Mouse (Mus musculus): ENCODE data around the gene Jmjd1c.

Jmjd1c gene

GRCm38 (mm10) chr10:67250846-67251245 is 154.9 kb downstream of the Jmjd1c start:
- in situ Hi-C loops (cut with MboI; ENCODE audit: low pct_unique_long_range_greater_than_20kb in 1 of 2, low sequenced_read_pairs in 2 of 2, unreplicated experiment in 1 of 2) = no loop called here

- in situ Hi-C loops (cut with MboI; ENCODE audit: low pct_unique_long_range_greater_than_20kb in 1 of 2, low sequenced_read_pairs in 2 of 2, unreplicated experiment in 1 of 2) = no loop called here
These were observed 156.4 kb downstream of the Jmjd1c start for GRCm38 (mm10) chr10:67252353-67252752.

GRCm38 (mm10) chr10:67253115-67253514 is 157.2 kb downstream of the Jmjd1c start:
- in situ Hi-C loops (cut with MboI; ENCODE audit: low pct_unique_long_range_greater_than_20kb in 1 of 2, low sequenced_read_pairs in 2 of 2, unreplicated experiment in 1 of 2) = no loop called here

GRCm38 (mm10) chr10:67264852-67265251 is 168.9 kb downstream of the Jmjd1c start:
- in situ Hi-C loops (cut with MboI; ENCODE audit: low pct_unique_long_range_greater_than_20kb in 1 of 2, low sequenced_read_pairs in 2 of 2, unreplicated experiment in 1 of 2) = no loop called here

- in situ Hi-C loops (cut with MboI; ENCODE audit: low pct_unique_long_range_greater_than_20kb in 1 of 2, low sequenced_read_pairs in 2 of 2, unreplicated experiment in 1 of 2) = no loop called here
These were observed 180.0 kb downstream of the Jmjd1c start for GRCm38 (mm10) chr10:67275916-67276315.

- in situ Hi-C loops (cut with MboI; ENCODE audit: low pct_unique_long_range_greater_than_20kb in 1 of 2, low sequenced_read_pairs in 2 of 2, unreplicated experiment in 1 of 2) = no loop called here
These were observed 185.9 kb downstream of the Jmjd1c start for GRCm38 (mm10) chr10:67281852-67282251.

- in situ Hi-C loops (cut with MboI; ENCODE audit: low pct_unique_long_range_greater_than_20kb in 1 of 2, low sequenced_read_pairs in 2 of 2, unreplicated experiment in 1 of 2) = no loop called here
These were observed 186.6 kb downstream of the Jmjd1c start for GRCm38 (mm10) chr10:67282531-67282930.

- in situ Hi-C loops (cut with MboI; ENCODE audit: low pct_unique_long_range_greater_than_20kb in 1 of 2, low sequenced_read_pairs in 2 of 2, unreplicated experiment in 1 of 2) = no loop called here
These were observed 187.6 kb downstream of the Jmjd1c start for GRCm38 (mm10) chr10:67283516-67283915.

GRCm38 (mm10) chr10:67284311-67284710 is 188.4 kb downstream of the Jmjd1c start:
- in situ Hi-C loops (cut with MboI; ENCODE audit: low pct_unique_long_range_greater_than_20kb in 1 of 2, low sequenced_read_pairs in 2 of 2, unreplicated experiment in 1 of 2) = no loop called here

- in situ Hi-C loops (cut with MboI; ENCODE audit: low pct_unique_long_range_greater_than_20kb in 1 of 2, low sequenced_read_pairs in 2 of 2, unreplicated experiment in 1 of 2) = no loop called here
These were observed 188.8 kb downstream of the Jmjd1c start for GRCm38 (mm10) chr10:67284761-67285175.

- in situ Hi-C loops (cut with MboI; ENCODE audit: low pct_unique_long_range_greater_than_20kb in 1 of 2, low sequenced_read_pairs in 2 of 2, unreplicated experiment in 1 of 2) = no loop called here
These were observed 189.4 kb downstream of the Jmjd1c start, which contains the start of gene Nrbf2 for GRCm38 (mm10) chr10:67285176-67285814. Gene Nrbf2, minus strand, starts transcription at chr10:67285305.

- in situ Hi-C loops (cut with MboI; ENCODE audit: low pct_unique_long_range_greater_than_20kb in 1 of 2, low sequenced_read_pairs in 2 of 2, unreplicated experiment in 1 of 2) = no loop called here
These were observed 192.0 kb downstream of the Jmjd1c start for GRCm38 (mm10) chr10:67287877-67288276.

- in situ Hi-C loops (cut with MboI; ENCODE audit: low pct_unique_long_range_greater_than_20kb in 1 of 2, low sequenced_read_pairs in 2 of 2, unreplicated experiment in 1 of 2) = no loop called here
These were observed 194.7 kb downstream of the Jmjd1c start for GRCm38 (mm10) chr10:67290622-67291021.

- in situ Hi-C loops (cut with MboI; ENCODE audit: low pct_unique_long_range_greater_than_20kb in 1 of 2, low sequenced_read_pairs in 2 of 2, unreplicated experiment in 1 of 2) = no loop called here
These were observed 195.2 kb downstream of the Jmjd1c start for GRCm38 (mm10) chr10:67291087-67291486.

- in situ Hi-C loops (cut with MboI; ENCODE audit: low pct_unique_long_range_greater_than_20kb in 1 of 2, low sequenced_read_pairs in 2 of 2, unreplicated experiment in 1 of 2) = no loop called here
These were observed 199.4 kb downstream of the Jmjd1c start for GRCm38 (mm10) chr10:67295331-67295730.

GRCm38 (mm10) chr10:67295938-67296466 is 200.1 kb downstream of the Jmjd1c start:
- in situ Hi-C loops (cut with MboI; ENCODE audit: low pct_unique_long_range_greater_than_20kb in 1 of 2, low sequenced_read_pairs in 2 of 2, unreplicated experiment in 1 of 2) = no loop called here

GRCm38 (mm10) chr10:67296482-67297152 is 200.7 kb downstream of the Jmjd1c start:
- in situ Hi-C loops (cut with MboI; ENCODE audit: low pct_unique_long_range_greater_than_20kb in 1 of 2, low sequenced_read_pairs in 2 of 2, unreplicated experiment in 1 of 2) = no loop called here

GRCm38 (mm10) chr10:67297175-67297855 is 201.4 kb downstream of the Jmjd1c start:
- in situ Hi-C loops (cut with MboI; ENCODE audit: low pct_unique_long_range_greater_than_20kb in 1 of 2, low sequenced_read_pairs in 2 of 2, unreplicated experiment in 1 of 2) = no loop called here

- in situ Hi-C loops (cut with MboI; ENCODE audit: low pct_unique_long_range_greater_than_20kb in 1 of 2, low sequenced_read_pairs in 2 of 2, unreplicated experiment in 1 of 2) = no loop called here
These were observed 202.9 kb downstream of the Jmjd1c start for GRCm38 (mm10) chr10:67298856-67299255.
